Mouse (Mus musculus) lung, adult 18-20 months (tissue): ENCODE results near the gene Hes3.

Experiments used
- DNase-seq, 2 experiments: peaks; one replicate each; pipeline ENCODE4 v3.0.0; 2022; ENCODE audit warnings: mixed read lengths in 2 of 2

Hes3 gene

GRCm38 (mm10) chr4:152304685-152305084 is 13.2 kb upstream of the Hes3 start:
- DNase-seq, result no peak

- DNase-seq, result no peak
Observed at GRCm38 (mm10) chr4:152303172-152303571, 11.7 kb upstream of the Hes3 start.

GRCm38 (mm10) chr4:152302012-152302411 is 10.6 kb upstream of the Hes3 start:
- DNase-seq, result no peak

GRCm38 (mm10) chr4:152300375-152300774 is 8.9 kb upstream of the Hes3 start:
- no peak for DNase-seq

- no peak for DNase-seq
Observed at GRCm38 (mm10) chr4:152298836-152299235, 7.4 kb upstream of the Hes3 start.

- DNase-seq, result peak; percentile 99 to 100
Observed at GRCm38 (mm10) chr4:152296874-152297861, 5.7 kb upstream of the Hes3 start, which contains the start of gene Icmt. Gene Icmt (plus strand): TSS chr4:152297227.

GRCm38 (mm10) chr4:152296371-152296770 is 4.9 kb upstream of the Hes3 start:
- DNase-seq, result no peak

- DNase-seq, result no peak
Observed at GRCm38 (mm10) chr4:152295916-152296315, 4.5 kb upstream of the Hes3 start.

- DNase-seq, result no peak
Observed at GRCm38 (mm10) chr4:152294188-152294929, 2.9 kb upstream of the Hes3 start.

- DNase-seq, result no peak
Observed at GRCm38 (mm10) chr4:152292102-152292765, 772 bp upstream of the Hes3 start.

GRCm38 (mm10) chr4:152290991-152291390 is 471 bp downstream of the Hes3 start:
- no peak for DNase-seq

- no peak for DNase-seq
Observed at GRCm38 (mm10) chr4:152290385-152290784, 1.1 kb downstream of the Hes3 start.

GRCm38 (mm10) chr4:152288398-152288945 is 3.0 kb downstream of the Hes3 start:
- DNase-seq, result no peak

- no peak for DNase-seq
Observed at GRCm38 (mm10) chr4:152287317-152288120, 3.9 kb downstream of the Hes3 start.

- DNase-seq, result peak; percentile 38 to 56
Observed at GRCm38 (mm10) chr4:152286887-152287286, 4.6 kb downstream of the Hes3 start.

GRCm38 (mm10) chr4:152286183-152286582 is 5.3 kb downstream of the Hes3 start:
- no peak for DNase-seq

GRCm38 (mm10) chr4:152285505-152285904 is 6.0 kb downstream of the Hes3 start:
- peak; percentile 53 to 62 for DNase-seq

GRCm38 (mm10) chr4:152283186-152283950 is 8.1 kb downstream of the Hes3 start:
- peak; percentile 75 to 83 for DNase-seq

- DNase-seq, result no peak
Observed at GRCm38 (mm10) chr4:152282721-152283120, 8.7 kb downstream of the Hes3 start.

GRCm38 (mm10) chr4:152281601-152282000 is 9.9 kb downstream of the Hes3 start:
- DNase-seq, result no peak

- no peak for DNase-seq
Observed at GRCm38 (mm10) chr4:152278986-152279385, 12.5 kb downstream of the Hes3 start.
